Mouse (Mus musculus) bone marrow, adult 2 months (tissue): ENCODE results near the gene Zfp36. TPM values are rescaled to one million over a fixed set of nuclear protein-coding genes. Genes with fewer than 3 reads are reported as not detected.
"Not testable (repeated sequence)": the region's sequence is repeated elsewhere in the genome, so short reads cannot be mapped to it uniquely, and the experiment has no call there.

Experiments used
- H3K27ac ChIP-seq: fragments of 200-500 bp; 2 replicates; pipeline ENCODE4 v1.5.1; 2012; ENCODE audit warnings: low read depth, mild to moderate bottlenecking, control low read depth, inconsistent platforms, low read length; ENCODE audit not compliant: control insufficient read depth, poor library complexity, insufficient read depth
- H3K4me1 ChIP-seq: fragments of 200-500 bp; 2 replicates; pipeline ENCODE4 v1.6.1; 2011; ENCODE audit warnings: low read length; ENCODE audit not compliant: control insufficient read depth, insufficient read depth
- H3K4me3 ChIP-seq: fragments of 200-500 bp; replicated peaks from 2 replicates; pipeline ENCODE3; 2011; ENCODE audit warnings: mild to moderate bottlenecking, low read depth, low read length, control low read depth; ENCODE audit not compliant: control insufficient read depth
- CTCF ChIP-seq: fragments of 200-500 bp; IDR thresholded peaks from 2 replicates; pipeline ENCODE4 v1.5.1; 2011; ENCODE audit warnings: low read length, control low read depth; ENCODE audit not compliant: control insufficient read depth, insufficient read depth
- POLR2A ChIP-seq: fragments of 200-500 bp; IDR thresholded peaks from 2 replicates; pipeline ENCODE4 v1.6.1; 2011; ENCODE audit warnings: low read depth, mild to moderate bottlenecking, control low read depth, low read length, borderline replicate concordance; ENCODE audit not compliant: control insufficient read depth
- WGBS: fragments of 180-500 bp; shearing (Covaris S2); methylation state at CpG from one replicate; pipeline ENCODE4 v1.1.7; 2018; 5-methylcytosine and 5-hydroxymethylcytosine counted together
- polyA plus RNA-seq: library from polyadenylated mRNA; stranded (reverse); fragments of >200 nt; gene quantifications from 2 replicates; pipeline ENCODE4 v1.2.4, GENCODE M21; 2011; ENCODE audit warnings: low replicate concordance; ENCODE audit not compliant: missing spikeins, insufficient read depth, insufficient read length

The Zfp36 gene
- polyA plus RNA-seq, 1 experiment = 53.7 TPM

DNA sequence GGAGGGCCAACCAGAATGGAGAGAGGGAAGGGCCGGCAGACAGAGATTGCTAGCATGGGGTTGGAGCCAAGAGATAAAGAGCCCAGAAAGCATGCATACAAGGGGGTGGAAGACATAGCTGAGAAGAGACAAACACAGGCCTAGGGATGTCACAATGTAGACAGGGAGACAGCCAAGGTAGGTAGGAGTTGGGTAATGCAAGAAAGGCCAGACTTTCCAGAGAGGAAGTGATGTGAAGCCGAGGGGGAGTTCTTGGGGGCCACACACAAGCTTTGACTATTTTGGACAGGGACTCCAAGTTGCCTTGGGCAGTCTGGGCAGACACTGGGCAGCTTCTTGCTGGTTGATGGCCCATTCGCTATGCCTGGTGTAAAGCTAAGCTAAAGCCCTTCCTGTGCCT, 21.9 kb upstream of the Zfp36 start:
- WGBS = 51% methylated on average over 3 of the region's 3 CpGs
- H3K27ac ChIP-seq = no peak overlapping the region; the same call in 1 of the 2 replicates
- H3K4me3 ChIP-seq = no peak overlapping the region
- TF ChIP-seq POLR2A = no peak
- no peak for TF ChIP-seq CTCF
- H3K4me1 ChIP-seq = peaks cover 6% of the 10 kb centered on the region; the same call in 1 of the 2 replicates

DNA sequence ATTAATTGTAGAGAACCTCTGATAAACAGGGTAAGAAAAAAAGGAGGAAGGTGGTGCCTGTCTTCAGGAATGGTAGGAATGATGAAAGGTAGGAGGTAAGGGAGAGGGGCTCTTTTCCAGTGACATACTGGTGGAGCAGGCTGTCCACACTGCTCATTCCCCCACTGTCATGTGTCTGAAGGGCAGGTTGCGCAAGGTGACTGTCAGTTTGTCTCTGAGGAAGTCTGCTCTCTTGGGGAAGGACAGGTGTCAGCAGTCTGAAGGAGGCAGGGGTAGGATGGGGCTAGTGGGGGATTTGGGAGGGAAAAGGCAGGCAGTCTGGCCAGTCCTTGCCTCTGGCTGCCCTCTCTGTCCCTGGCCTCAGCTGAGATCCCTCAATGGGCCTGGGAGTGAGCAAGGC, 21.0 kb upstream of the Zfp36 start:
- Histone ChIP-seq H3K4me3 (no peak overlapping the region), H3K4me1 (peaks cover 6% of the 10 kb centered on the region; the same call in 1 of the 2 replicates), H3K27ac (peak overlapping the region; percentile 28; the same call in 1 of the 2 replicates)
- TF ChIP-seq POLR2A (no peak), CTCF (no peak)
- 48% methylated on average over 1 of the region's 1 CpGs for WGBS

DNA sequence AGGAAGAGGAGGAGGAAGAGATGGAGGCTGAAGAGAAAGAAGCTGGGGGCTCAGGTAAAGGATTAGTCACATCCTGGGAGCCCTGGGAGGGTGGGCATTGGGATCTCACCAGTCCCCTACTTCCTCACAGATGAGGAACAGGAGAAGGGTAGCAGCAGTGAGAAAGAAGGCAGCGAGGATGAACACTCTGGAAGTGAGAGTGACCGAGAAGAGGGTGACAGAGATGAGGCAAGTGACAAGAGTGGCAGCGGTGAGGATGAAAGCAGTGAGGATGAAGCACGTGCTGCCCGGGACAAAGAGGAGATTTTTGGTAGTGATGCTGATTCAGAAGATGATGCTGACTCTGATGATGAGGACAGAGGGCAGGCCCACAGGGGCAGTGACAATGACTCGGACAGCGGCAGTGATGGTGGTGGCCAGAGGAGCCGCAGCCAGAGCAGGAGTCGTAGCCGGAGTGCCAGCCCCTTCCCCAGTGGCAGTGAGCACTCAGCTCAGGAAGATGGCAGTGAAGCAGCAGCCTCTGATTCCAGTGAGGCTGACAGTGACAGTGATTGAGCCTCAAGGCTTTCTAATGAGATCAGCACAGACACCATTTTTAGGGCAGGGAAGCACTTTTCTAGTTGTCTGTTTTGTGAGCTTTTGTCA, 18.8 kb upstream of the Zfp36 start:
- no peak overlapping the region for H3K27ac ChIP-seq
- peaks cover 6% of the 10 kb centered on the region; the same call in 1 of the 2 replicates for H3K4me1 ChIP-seq
- 89% methylated on average over 10 of the region's 10 CpGs for WGBS
- TF ChIP-seq POLR2A = no peak
- TF ChIP-seq CTCF = no peak
- H3K4me3 ChIP-seq = no peak overlapping the region

DNA sequence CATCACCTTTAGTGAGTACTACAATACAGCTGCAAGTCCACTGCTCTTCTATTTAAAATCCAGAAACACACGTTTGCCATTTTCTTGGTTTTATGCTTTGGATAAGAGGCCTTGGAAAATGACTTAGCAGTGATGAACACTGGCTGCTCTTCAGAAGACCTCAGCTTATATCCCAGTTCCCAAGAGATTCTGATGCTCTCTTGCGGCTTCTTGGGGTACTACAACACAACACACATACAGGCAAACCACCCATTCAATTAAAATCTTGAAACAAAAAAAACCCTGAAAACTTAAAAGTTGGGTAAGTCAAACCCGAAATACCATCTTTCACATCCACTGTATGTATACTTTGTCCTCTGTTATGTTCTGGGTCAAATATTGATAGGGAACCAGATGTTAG, 17.9 kb upstream of the Zfp36 start:
- Histone ChIP-seq H3K4me3 (no peak overlapping the region), H3K27ac (no peak overlapping the region), H3K4me1 (peaks cover 6% of the 10 kb centered on the region)
- WGBS = 76% methylated on average over 3 of the region's 3 CpGs
- no peak for TF ChIP-seq CTCF
- no peak for TF ChIP-seq POLR2A

DNA sequence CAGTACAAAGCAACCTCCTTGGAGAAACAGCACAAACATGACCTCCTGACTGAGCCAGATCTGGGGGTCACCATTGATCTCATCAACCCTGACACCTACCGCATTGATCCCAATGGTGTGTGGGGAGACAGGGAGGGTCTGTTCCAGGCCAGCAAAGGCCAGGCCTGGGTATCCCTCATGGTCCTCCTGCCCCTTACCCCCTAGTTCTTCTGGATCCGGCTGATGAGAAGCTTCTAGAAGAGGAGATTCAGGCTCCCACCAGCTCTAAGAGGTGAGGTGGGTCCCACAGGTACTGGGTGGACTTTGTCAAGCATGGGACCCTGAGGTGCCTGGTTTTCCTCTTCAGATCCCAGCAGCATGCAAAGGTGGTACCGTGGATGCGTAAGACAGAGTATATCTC, 15.4 kb upstream of the Zfp36 start:
- Histone ChIP-seq H3K27ac (no peak overlapping the region), H3K4me3 (no peak overlapping the region), H3K4me1 (no peaks in the 10 kb centered on the region; the same call in 1 of the 2 replicates)
- WGBS = 89% methylated on average over 4 of the region's 4 CpGs
- TF ChIP-seq CTCF = no peak

DNA sequence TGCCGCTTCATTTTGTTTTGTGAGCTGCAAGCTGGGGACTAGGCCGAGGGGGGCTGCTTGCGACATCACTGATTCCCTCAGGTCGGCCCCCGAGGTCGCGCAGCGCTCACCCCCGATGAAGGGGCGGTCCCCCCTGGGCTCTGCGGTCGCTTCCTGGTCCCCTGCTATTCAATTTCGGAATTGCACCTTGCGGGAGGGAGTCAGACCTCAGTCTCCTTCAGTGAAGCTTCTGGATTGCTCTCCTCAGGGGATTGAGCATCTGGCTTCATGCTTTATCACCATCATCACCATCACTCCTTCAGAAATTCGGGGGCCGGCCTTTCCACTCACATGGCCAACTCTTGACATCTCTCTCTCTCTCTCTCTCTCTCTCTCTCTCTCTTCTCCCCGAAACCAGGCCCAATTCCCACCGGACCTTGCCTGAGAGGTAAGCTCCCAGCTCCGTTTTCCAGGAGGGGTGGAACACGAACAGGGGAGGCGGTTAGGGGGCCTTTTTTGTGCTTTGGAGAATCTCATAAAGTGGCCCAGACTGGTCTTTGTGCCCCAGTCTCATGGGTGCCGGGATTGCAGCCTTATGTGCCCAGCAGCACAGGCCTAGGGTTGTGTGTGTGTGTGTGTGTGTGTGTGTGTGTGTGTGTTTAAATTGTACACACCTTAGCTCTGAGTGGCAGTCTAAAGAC, 13.4 kb upstream of the Zfp36 start:
- Histone ChIP-seq H3K4me3 (peak overlapping the region; percentile 82), H3K4me1 (no peaks in the 10 kb centered on the region; the same call in 1 of the 2 replicates), H3K27ac (peak overlapping the region; percentile 35)
- TF ChIP-seq POLR2A (no peak), CTCF (no peak)
- WGBS = 6% methylated on average over 22 of the region's 22 CpGs

DNA sequence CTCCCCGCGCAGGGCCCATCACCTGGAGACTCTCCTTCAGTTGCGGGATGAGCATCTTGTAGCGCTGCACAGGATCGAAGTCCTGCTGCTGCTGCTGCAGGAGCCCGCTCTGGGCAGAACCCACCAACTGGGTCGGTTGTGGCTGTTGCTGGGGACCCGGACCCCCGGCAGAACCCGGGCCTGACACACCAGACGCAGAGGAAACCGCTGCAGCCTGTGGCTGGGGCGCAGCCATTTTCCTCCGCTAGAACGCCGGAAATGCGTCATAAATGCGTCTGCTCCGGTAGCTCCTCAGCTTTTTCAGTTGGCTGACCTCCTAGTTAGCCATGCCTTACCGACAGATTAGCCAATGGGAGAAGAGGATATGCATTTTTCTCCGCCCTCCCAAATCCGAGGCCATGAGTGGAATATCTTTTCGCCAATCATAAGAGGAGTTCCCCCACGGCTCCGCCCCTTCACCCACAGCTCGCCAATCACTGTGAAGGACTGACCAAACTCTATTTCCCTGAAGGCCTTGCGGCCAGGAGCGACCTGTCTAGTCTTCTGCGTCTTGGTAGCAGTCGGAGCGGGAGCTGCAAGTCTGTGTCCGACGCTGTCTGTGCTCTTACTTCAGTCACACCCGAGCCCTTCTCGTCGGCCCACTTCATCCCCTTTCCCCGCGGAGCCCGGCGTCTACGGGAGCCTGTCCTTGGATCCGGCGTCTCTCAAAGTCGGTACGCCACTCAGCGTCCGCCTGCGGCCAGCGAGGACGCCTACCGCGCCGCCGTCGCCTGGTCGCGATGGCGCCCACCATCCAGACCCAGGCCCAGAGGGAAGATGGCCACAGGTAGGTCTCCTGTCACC, 12.6 kb upstream of the Zfp36 start, which contains the start of the genes Med29 and Paf1:
Med29 (minus strand) TSS at position 280 of the 843 bp plus-strand sequence.
Paf1 (plus strand) TSS at position 523 of the 843 bp plus-strand sequence.
- peak within 1 kb of the TSS; percentile 82 for H3K4me3 ChIP-seq
- peak within 1 kb of the TSS; percentile 35 for H3K27ac ChIP-seq
- H3K4me1 ChIP-seq = no peaks in the 10 kb centered on the region; the same call in 1 of the 2 replicates
- WGBS = under 1% methylated on average over 58 of the region's 58 CpGs
- TF ChIP-seq CTCF (no peak), POLR2A (peak; percentile 95)

DNA sequence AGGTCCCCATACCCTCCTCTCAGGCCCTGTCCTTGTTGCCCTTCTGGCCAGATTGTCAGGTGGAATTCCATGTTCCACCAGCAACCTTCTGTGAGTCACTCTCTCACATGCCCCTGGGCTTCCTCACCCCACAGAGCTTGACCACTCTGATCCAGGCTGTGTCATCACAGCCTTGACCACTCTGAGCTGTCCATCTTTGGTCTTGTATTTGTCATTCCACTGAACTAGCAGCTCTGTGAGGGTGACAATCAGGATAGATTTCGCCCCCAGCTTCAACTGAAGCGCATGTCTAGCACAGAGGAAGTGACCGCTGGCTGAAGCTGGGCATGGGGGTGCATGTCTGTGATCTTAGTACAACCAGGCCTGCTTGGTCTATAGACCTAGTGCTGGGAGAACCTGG, 10.3 kb upstream of the Zfp36 start:
- Histone ChIP-seq H3K27ac (no peak overlapping the region), H3K4me1 (peaks cover 2% of the 10 kb centered on the region), H3K4me3 (no peak overlapping the region)
- 89% methylated on average over 3 of the region's 3 CpGs for WGBS
- no peak for TF ChIP-seq CTCF
- no peak for TF ChIP-seq POLR2A

DNA sequence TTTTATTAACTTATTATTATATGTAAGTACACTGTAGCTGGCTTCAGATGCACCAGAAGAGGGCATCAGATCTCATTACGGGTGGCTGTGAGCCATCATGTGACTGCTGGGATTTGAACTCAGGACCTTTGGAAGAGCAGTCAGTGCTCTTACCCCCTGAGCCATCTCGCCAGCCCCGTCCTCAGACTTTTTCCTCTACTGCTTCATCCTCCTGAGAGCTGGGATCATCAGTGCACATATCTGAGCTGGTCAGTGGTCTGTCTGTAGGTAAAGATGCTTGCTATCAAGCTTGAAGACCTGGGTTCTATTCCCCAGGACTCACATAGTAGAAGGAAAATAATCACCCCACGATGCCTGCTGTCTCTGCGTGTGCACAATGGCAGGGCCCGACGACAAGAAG, 7.3 kb upstream of the Zfp36 start:
- peaks cover 14% of the 10 kb centered on the region for H3K4me1 ChIP-seq
- H3K27ac ChIP-seq, H3K4me3 ChIP-seq: not testable (repeated sequence)
- WGBS = 78% methylated on average over 7 of the region's 7 CpGs

DNA sequence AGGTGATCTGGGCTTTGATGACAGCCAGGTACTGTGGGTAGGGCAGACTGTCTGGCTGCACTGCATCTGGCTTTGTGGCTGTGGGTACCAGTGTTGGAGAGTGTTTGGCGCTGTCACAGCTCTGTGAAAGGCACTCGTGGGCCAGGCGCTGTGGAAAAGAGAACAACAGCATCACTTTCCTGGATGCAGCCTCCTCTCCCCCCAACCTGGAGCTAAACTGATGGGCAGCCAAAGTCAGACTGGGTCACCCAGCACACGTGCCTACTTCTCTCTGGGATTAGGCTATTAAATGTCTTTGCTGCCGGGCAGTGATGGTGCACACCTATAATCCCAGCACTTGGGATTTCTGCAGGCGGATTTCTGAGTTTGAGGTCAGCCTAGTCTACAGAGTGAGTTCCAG, 6.8 kb upstream of the Zfp36 start:
- peaks cover 14% of the 10 kb centered on the region for H3K4me1 ChIP-seq
- 68% methylated on average over 6 of the region's 6 CpGs for WGBS
- not testable (repeated sequence) for H3K4me3 ChIP-seq, H3K27ac ChIP-seq
